Mouse (Mus musculus) left cerebral cortex, adult 8-10 months (tissue): ENCODE measurements around the gene Hist1h2ai. TPM values are rescaled to one million over a fixed set of nuclear protein-coding genes. Genes with fewer than 3 reads are reported as not detected.

ENCODE experiments used
- microRNA-seq, 2 experiments: library from miRNA; unstranded; fragments of <30 nt; microRNA quantifications; one replicate each; pipeline ENCODE4 v1.2.0; 2022
- total RNA-seq, 4 experiments: library from RNA; stranded (reverse); gene quantifications; 2 replicates each; pipeline ENCODE4 v1.2.4; 2022

Gene Hist1h2ai
- total RNA-seq, 4 experiments from 2014 or later, result 16.4 to 24.8 (median 22.3) TPM; not detected in 1

Small RNA genes within 50 kb of the gene (microRNA-seq; reads per million reads assigned to microRNA genes)
- 0 reads per million in 2 experiments for gene Gm44357
- gene Gm44367, result 0 reads per million in 2 experiments
- gene Gm44454, result 0 reads per million in 2 experiments

Other genes with a start within 250 kb of the Hist1h2ai start
- gene Nkapl, start 247.9 kb upstream of the Hist1h2ai start, total RNA-seq, result 1 to 10 TPM in 2 of 4 experiments, under 1 TPM in 2; 0.59 to 1.5 (median 0.84) TPM
- 1 to 10 TPM; 5.1 to 6.2 (median 5.8) TPM for gene Zkscan4, start 237.5 kb upstream of the Hist1h2ai start, total RNA-seq
- not detected for gene Gm10065, start 237.0 kb upstream of the Hist1h2ai start, total RNA-seq
- 10 to 100 TPM; 15.4 to 22.7 (median 19.3) TPM for gene AK157302, start 221.2 kb upstream of the Hist1h2ai start, total RNA-seq
- 10 to 100 TPM; 39.0 to 60.7 (median 52.2) TPM for gene Gm11273, start 215.0 kb upstream of the Hist1h2ai start, total RNA-seq
- gene Zkscan8, start 185.3 kb upstream of the Hist1h2ai start, total RNA-seq, result 10 to 100 TPM; 16.2 to 16.5 (median 16.3) TPM
- not detected for gene Olfr1366, start 173.6 kb upstream of the Hist1h2ai start, total RNA-seq
- not detected for gene Olfr1535, start 156.5 kb upstream of the Hist1h2ai start, total RNA-seq
- gene Olfr1364, start 134.7 kb upstream of the Hist1h2ai start, total RNA-seq, result not detected
- gene Olfr1362, start 102.4 kb upstream of the Hist1h2ai start, total RNA-seq, result not detected
- not detected for gene Olfr11, start 73.9 kb upstream of the Hist1h2ai start, total RNA-seq
- not detected for gene Olfr1361, start 53.0 kb upstream of the Hist1h2ai start, total RNA-seq
- gene Olfr1360, start 39.0 kb upstream of the Hist1h2ai start, total RNA-seq, result not detected
- gene Olfr1359, start 18.3 kb upstream of the Hist1h2ai start, total RNA-seq, result not detected
- 10 to 100 TPM; 16.0 to 30.4 (median 22.3) TPM for gene Hist1h2bl, start 279 bp upstream of the Hist1h2ai start, total RNA-seq
- gene Hist1h3h, start 1.2 kb downstream of the Hist1h2ai start, total RNA-seq, result 10 to 100 TPM; 40.8 to 60.6 (median 44.2) TPM
- gene Hist1h2bm, start 5.6 kb downstream of the Hist1h2ai start, total RNA-seq, result 1 to 10 TPM; 2.5 to 5.9 (median 4.5) TPM
- 10 to 100 TPM; 18.4 to 23.9 (median 19.2) TPM for gene Hist1h4j, start 18.6 kb downstream of the Hist1h2ai start, total RNA-seq
- 100 to 1,000 TPM; 294 to 349 (median 343) TPM for gene Hist1h4k, start 34.1 kb downstream of the Hist1h2ai start, total RNA-seq
- gene Hist1h2ak, start 37.4 kb downstream of the Hist1h2ai start, total RNA-seq, result 10 to 100 TPM in 3 of 4 experiments, 1 to 10 TPM in 1; 9.6 to 16.7 (median 11.1) TPM
- gene Hist1h2bn, start 37.7 kb downstream of the Hist1h2ai start, total RNA-seq, result 10 to 100 TPM in 3 of 4 experiments, 1 to 10 TPM in 1; 1.6 to 11.3 (median 10.8) TPM
- gene Hist1h1b, start 64.2 kb downstream of the Hist1h2ai start, total RNA-seq, result 10 to 100 TPM in 2 of 4 experiments, 1 to 10 TPM in 2; 7.2 to 11.0 (median 10.2) TPM
- gene Hist1h3i, start 66.9 kb downstream of the Hist1h2ai start, total RNA-seq, result 10 to 100 TPM; 44.4 to 70.8 (median 54.9) TPM
- gene Hist1h2an, start 70.8 kb downstream of the Hist1h2ai start, total RNA-seq, result 1 to 10 TPM in 2 of 4 experiments, not detected in 2; 2.9 to 4.0 TPM
- 10 to 100 TPM in 1 of 4 experiments, 1 to 10 TPM in 3; 6.0 to 11.4 (median 8.5) TPM for gene Hist1h2bp, start 71.0 kb downstream of the Hist1h2ai start, total RNA-seq
- gene Hist1h2bq, start 93.8 kb downstream of the Hist1h2ai start, total RNA-seq, result 10 to 100 TPM; 26.3 to 44.6 (median 31.8) TPM
- 10 to 100 TPM in 3 of 4 experiments, not detected in 1; 14.7 to 30.0 (median 20.1) TPM for gene Hist1h2ao, start 94.0 kb downstream of the Hist1h2ai start, total RNA-seq
- gene Hist1h4m, start 95.3 kb downstream of the Hist1h2ai start, total RNA-seq, result 100 to 1,000 TPM; 177 to 265 (median 220) TPM
- gene Hist1h4n, start 115.8 kb downstream of the Hist1h2ai start, total RNA-seq, result 10 to 100 TPM; 31.1 to 87.2 (median 44.3) TPM
- gene Hist1h2ap, start 117.1 kb downstream of the Hist1h2ai start, total RNA-seq, result 10 to 100 TPM in 2 of 4 experiments, 1 to 10 TPM in 1, not detected in 1; 7.5 to 39.9 (median 17.1) TPM
- gene Hist1h2br, start 117.3 kb downstream of the Hist1h2ai start, total RNA-seq, result 10 to 100 TPM; 26.6 to 43.8 (median 31.6) TPM
- gene Zfp184, start 228.7 kb downstream of the Hist1h2ai start, total RNA-seq, result 1 to 10 TPM; 2.4 to 4.1 (median 3.3) TPM